Mouse (Mus musculus): ENCODE measurements around the gene Hoxa4.

Hoxa4 gene

GRCm38 (mm10) chr6:52203371-52204049, 12.0 kb upstream of the Hoxa4 start:
- no peak for DNase-seq (ENCODE audit: low spot score in 2 of 2)

GRCm38 (mm10) chr6:52203121-52203370, 11.5 kb upstream of the Hoxa4 start:
- DNase-seq (ENCODE audit: low spot score in 2 of 2) = no peak

- DNase-seq (ENCODE audit: low spot score in 2 of 2) = no peak
Observed at GRCm38 (mm10) chr6:52202362-52203120, 11.0 kb upstream of the Hoxa4 start.

GRCm38 (mm10) chr6:52201269-52201668, 9.7 kb upstream of the Hoxa4 start:
- no peak for DNase-seq (ENCODE audit: low spot score in 2 of 2)

- no peak for DNase-seq (ENCODE audit: low spot score in 2 of 2)
Observed at GRCm38 (mm10) chr6:52200751-52201250, 9.2 kb upstream of the Hoxa4 start.

GRCm38 (mm10) chr6:52200073-52200750, 8.7 kb upstream of the Hoxa4 start:
- DNase-seq (ENCODE audit: low spot score in 2 of 2) = no peak

GRCm38 (mm10) chr6:52197271-52197670, 5.7 kb upstream of the Hoxa4 start:
- DNase-seq (ENCODE audit: low spot score in 2 of 2) = no peak

- no peak for DNase-seq (ENCODE audit: low spot score in 2 of 2)
Observed at GRCm38 (mm10) chr6:52196811-52197210, 5.3 kb upstream of the Hoxa4 start.

GRCm38 (mm10) chr6:52194690-52195089, 3.1 kb upstream of the Hoxa4 start:
- no peak for DNase-seq (ENCODE audit: low spot score in 2 of 2)

GRCm38 (mm10) chr6:52191860-52192550, 452 bp upstream of the Hoxa4 start:
- DNase-seq (ENCODE audit: low spot score in 2 of 2) = peak in 1 of 2 experiments; percentile 75

- no peak for DNase-seq (ENCODE audit: low spot score in 2 of 2)
Observed at GRCm38 (mm10) chr6:52190410-52190809, 1.1 kb downstream of the Hoxa4 start.

- no peak for DNase-seq (ENCODE audit: low spot score in 2 of 2)
Observed at GRCm38 (mm10) chr6:52189909-52190308, 1.6 kb downstream of the Hoxa4 start.

- DNase-seq (ENCODE audit: low spot score in 2 of 2) = no peak
Observed at GRCm38 (mm10) chr6:52189172-52189591, 2.4 kb downstream of the Hoxa4 start.

GRCm38 (mm10) chr6:52186500-52186899, 5.1 kb downstream of the Hoxa4 start:
- no peak for DNase-seq (ENCODE audit: low spot score in 2 of 2)

- no peak for DNase-seq (ENCODE audit: low spot score in 2 of 2)
Observed at GRCm38 (mm10) chr6:52185834-52186233, 5.7 kb downstream of the Hoxa4 start.

- no peak for DNase-seq (ENCODE audit: low spot score in 2 of 2)
Observed at GRCm38 (mm10) chr6:52185222-52185621, 6.3 kb downstream of the Hoxa4 start.

- DNase-seq (ENCODE audit: low spot score in 2 of 2) = no peak
Observed at GRCm38 (mm10) chr6:52184668-52185067, 6.9 kb downstream of the Hoxa4 start.

- no peak for DNase-seq (ENCODE audit: low spot score in 2 of 2)
Observed at GRCm38 (mm10) chr6:52183311-52184080, 8.1 kb downstream of the Hoxa4 start.

- no peak for DNase-seq (ENCODE audit: low spot score in 2 of 2)
Observed at GRCm38 (mm10) chr6:52182793-52183192, 8.8 kb downstream of the Hoxa4 start.

GRCm38 (mm10) chr6:52182030-52182429, 9.5 kb downstream of the Hoxa4 start:
- DNase-seq (ENCODE audit: low spot score in 2 of 2) = no peak

- no peak for DNase-seq (ENCODE audit: low spot score in 2 of 2)
Observed at GRCm38 (mm10) chr6:52180726-52181125, 10.8 kb downstream of the Hoxa4 start.

All from cerebellum, postnatal 4 days (tissue).